Mouse (Mus musculus): ENCODE results near the gene Nckap5l. TPM values are rescaled to one million over a fixed set of nuclear protein-coding genes. Genes with fewer than 3 reads are reported as not detected.

Nckap5l gene
- total and polyA plus RNA-seq, 2 experiments from 2014 or later, result 12.2 to 24.1 TPM

DNA sequence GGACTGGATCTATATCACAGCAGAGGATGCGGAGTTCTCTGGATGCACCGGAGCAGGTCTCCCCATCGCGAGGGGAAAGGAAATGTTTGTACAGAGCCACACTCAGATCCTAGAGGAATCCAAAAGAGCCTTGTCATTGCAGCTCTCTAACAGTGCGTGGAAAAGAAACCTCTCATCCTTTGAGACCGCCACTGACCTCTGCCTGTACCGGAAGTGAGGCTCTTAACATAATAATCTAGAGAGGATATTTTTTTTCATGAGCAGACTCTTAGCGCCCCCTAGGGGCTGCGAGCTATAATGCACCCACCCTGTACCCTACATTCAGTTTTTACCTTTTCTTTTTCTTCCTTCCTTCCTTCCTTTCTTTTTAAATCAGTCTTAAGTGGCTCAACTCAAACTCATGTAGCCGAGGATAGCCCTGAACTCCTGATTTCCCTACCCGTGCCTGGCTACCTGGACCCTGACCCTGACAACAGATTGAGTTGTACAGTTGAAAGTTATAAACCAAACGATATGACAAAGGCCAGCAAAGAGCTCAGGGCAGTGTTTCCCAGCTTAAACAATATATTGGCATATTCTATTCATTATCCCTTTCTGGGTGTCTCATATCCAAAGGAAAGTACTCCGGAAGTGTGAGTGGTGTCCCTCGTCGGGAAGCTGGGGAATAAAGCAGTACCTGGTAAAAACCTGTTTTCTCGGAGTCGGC is 13.6 kb upstream of the Nckap5l start:
- H3K4me1 ChIP-seq (ENCODE audit: insufficient read depth, low read length), result no peaks in the 10 kb centered on the region
- WGBS, result 61% methylated on average over 17 of the region's 17 CpGs
- ATAC-seq (ENCODE audit: low FRiP score) (no peak), DNase-seq (ENCODE audit: low spot score) (peak; percentile 75)
- H3K27me3 ChIP-seq (ENCODE audit: insufficient read depth, low read length), result no peaks in the 10 kb centered on the region
- no peaks in the 10 kb centered on the region for H3K36me3 ChIP-seq (ENCODE audit: insufficient read depth, low read length)
- TF ChIP-seq CTCF (IDR thresholded peaks at IDR 0.05), result peak; percentile 80
- no peak overlapping the region; the same call in 1 of the 2 replicates for H3K4me2 ChIP-seq (ENCODE audit: low read depth, low read length, poor library complexity, severe bottlenecking)
- H3K9me3 ChIP-seq (ENCODE audit: low read length), result no peaks in the 10 kb centered on the region
- H3K27ac ChIP-seq (ENCODE audit: low read depth, low read length), result no peak overlapping the region
- H3K9ac ChIP-seq (replicated peaks; ENCODE audit: low read length, poor library complexity, severe bottlenecking), result no peak overlapping the region
- H3K4me3 ChIP-seq (ENCODE audit: low read depth, low read length), result no peak overlapping the region

DNA sequence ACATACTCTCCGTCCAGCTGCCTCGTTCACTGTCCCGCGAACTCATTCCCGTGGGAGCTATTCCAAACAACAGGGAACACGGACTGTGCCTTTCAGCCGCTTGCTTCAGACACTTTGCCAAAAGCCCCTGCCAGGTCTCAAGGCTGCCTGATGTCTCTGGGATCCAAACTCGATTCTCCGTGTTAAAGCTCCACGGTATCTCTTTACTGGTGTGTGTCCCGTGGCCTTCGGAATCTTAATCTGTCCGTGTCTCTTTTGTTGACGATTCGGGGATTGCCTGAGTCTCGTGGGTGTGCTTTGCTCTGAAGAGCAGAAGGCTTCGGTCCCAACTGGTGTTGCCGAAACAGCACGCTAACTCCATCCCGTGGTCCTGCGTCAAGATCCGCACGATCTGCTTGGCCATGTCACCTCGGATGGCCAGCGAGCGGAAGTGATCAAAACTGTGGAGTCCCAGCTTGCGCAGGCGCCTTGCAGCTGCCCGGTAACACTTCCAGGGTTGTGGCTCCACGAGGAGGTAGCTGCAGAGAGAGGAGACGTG is 12.7 kb upstream of the Nckap5l start:
- DNase-seq (ENCODE audit: low spot score), result no peak
- H3K4me1 ChIP-seq (ENCODE audit: insufficient read depth, low read length), result no peaks in the 10 kb centered on the region
- H3K4me3 ChIP-seq (ENCODE audit: low read depth, low read length), result no peak overlapping the region
- H3K27me3 ChIP-seq (ENCODE audit: insufficient read depth, low read length), result no peaks in the 10 kb centered on the region
- TF ChIP-seq CTCF (IDR thresholded peaks at IDR 0.05), result no peak
- H3K4me2 ChIP-seq (ENCODE audit: low read depth, low read length, poor library complexity, severe bottlenecking), result no peak overlapping the region
- no peak for ATAC-seq (ENCODE audit: low FRiP score)
- 88% methylated on average over 31 of the region's 31 CpGs for WGBS
- H3K9me3 ChIP-seq (ENCODE audit: low read length), result no peaks in the 10 kb centered on the region
- no peak overlapping the region for H3K9ac ChIP-seq (replicated peaks; ENCODE audit: low read length, poor library complexity, severe bottlenecking)
- no peaks in the 10 kb centered on the region for H3K36me3 ChIP-seq (ENCODE audit: insufficient read depth, low read length)
- H3K27ac ChIP-seq (ENCODE audit: low read depth, low read length), result no peak overlapping the region

DNA sequence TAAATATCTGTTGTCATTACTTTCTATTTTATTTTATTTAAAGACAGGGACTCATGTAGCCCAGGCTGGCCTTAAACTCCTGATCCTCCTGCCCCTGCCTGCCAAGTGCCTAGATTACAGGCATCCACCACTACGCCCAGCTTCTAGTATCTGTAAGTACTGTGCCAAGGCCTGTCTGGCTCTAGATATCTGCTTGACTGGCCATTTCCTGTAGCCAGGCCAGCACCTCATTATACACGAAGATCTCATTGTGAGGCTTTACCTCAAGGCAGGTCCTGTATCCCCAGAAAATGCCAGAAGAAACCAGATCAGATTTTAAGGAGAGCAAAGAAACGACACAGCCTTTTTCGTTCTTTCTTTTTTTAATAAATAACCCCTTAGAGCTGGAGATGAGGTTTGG is 12.2 kb upstream of the Nckap5l start:
- Histone ChIP-seq H3K27ac (ENCODE audit: low read depth, low read length) (no peak overlapping the region), H3K9ac (replicated peaks; ENCODE audit: low read length, poor library complexity, severe bottlenecking) (no peak overlapping the region), H3K27me3 (ENCODE audit: insufficient read depth, low read length) (no peaks in the 10 kb centered on the region), H3K36me3 (ENCODE audit: insufficient read depth, low read length) (no peaks in the 10 kb centered on the region), H3K4me2 (ENCODE audit: low read depth, low read length, poor library complexity, severe bottlenecking) (no peak overlapping the region), H3K4me1 (ENCODE audit: insufficient read depth, low read length) (no peaks in the 10 kb centered on the region), H3K9me3 (ENCODE audit: low read length) (no peaks in the 10 kb centered on the region), H3K4me3 (ENCODE audit: low read depth, low read length) (no peak overlapping the region)
- DNase-seq (ENCODE audit: low spot score) (no peak), ATAC-seq (ENCODE audit: low FRiP score) (no peak)
- no peak for TF ChIP-seq CTCF (IDR thresholded peaks at IDR 0.05)
- 92% methylated on average over 4 of the region's 4 CpGs for WGBS

DNA sequence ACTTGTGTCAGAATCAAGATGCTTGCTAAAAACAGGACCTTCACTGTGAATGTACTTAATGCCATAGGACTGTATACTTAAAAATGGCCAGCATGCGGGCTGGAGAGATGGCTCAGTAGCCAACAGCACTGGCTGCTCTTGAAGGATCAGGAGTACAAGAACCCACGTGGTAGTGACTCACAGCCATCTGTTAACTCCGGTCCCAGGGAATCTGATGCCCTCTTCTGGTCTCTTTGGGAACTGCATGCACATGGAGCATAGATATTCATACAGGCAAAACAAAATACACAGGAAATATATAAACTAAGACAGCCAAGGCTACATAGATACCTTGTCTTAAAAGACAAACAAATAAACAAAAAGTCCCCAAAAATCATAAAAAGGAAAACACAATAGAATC is 11.5 kb upstream of the Nckap5l start:
- ATAC-seq (ENCODE audit: low FRiP score) (no peak), DNase-seq (ENCODE audit: low spot score) (peak; percentile 87)
- TF ChIP-seq CTCF (IDR thresholded peaks at IDR 0.05), result peak; percentile 90
- no peaks in the 10 kb centered on the region for H3K27me3 ChIP-seq (ENCODE audit: insufficient read depth, low read length)
- no peak overlapping the region for H3K4me2 ChIP-seq (ENCODE audit: low read depth, low read length, poor library complexity, severe bottlenecking)
- no peaks in the 10 kb centered on the region for H3K4me1 ChIP-seq (ENCODE audit: insufficient read depth, low read length)
- H3K27ac ChIP-seq (ENCODE audit: low read depth, low read length), result no peak overlapping the region
- H3K9me3 ChIP-seq (ENCODE audit: low read length), result no peaks in the 10 kb centered on the region
- H3K36me3 ChIP-seq (ENCODE audit: insufficient read depth, low read length), result no peaks in the 10 kb centered on the region
- no peak overlapping the region for H3K4me3 ChIP-seq (ENCODE audit: low read depth, low read length)
- H3K9ac ChIP-seq (replicated peaks; ENCODE audit: low read length, poor library complexity, severe bottlenecking), result no peak overlapping the region
- WGBS, result 35% methylated on average over 3 of the region's 3 CpGs

DNA sequence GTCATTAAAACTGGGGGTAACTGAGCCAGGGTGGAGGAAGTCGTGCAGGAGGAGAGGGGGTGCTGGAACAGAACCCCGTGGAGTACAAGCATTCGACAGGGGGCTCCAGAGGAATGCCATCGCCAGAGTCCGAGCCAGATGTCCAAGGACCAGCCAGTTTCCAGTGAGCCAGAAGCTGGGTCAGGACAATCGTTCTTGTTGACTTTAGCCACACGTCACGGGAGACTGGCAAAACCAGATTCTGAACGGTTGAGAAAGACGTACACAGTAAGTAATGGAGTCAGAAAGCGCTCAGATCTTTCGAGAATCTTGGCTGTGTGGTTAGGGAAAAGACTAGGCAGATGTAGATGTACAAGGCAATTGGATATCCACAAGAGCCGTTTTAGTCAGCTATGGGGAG is 5.6 kb upstream of the Nckap5l start:
- H3K27me3 ChIP-seq (ENCODE audit: insufficient read depth, low read length), result no peaks in the 10 kb centered on the region
- TF ChIP-seq CTCF (IDR thresholded peaks at IDR 0.05), result no peak
- H3K9ac ChIP-seq (replicated peaks; ENCODE audit: low read length, poor library complexity, severe bottlenecking), result no peak overlapping the region
- H3K4me3 ChIP-seq (ENCODE audit: low read depth, low read length), result no peak overlapping the region
- H3K36me3 ChIP-seq (ENCODE audit: insufficient read depth, low read length), result no peaks in the 10 kb centered on the region
- no peak for DNase-seq (ENCODE audit: low spot score)
- no peak for ATAC-seq (ENCODE audit: low FRiP score)
- no peak overlapping the region for H3K27ac ChIP-seq (ENCODE audit: low read depth, low read length)
- 70% methylated on average over 13 of the region's 13 CpGs for WGBS
- H3K4me2 ChIP-seq (ENCODE audit: low read depth, low read length, poor library complexity, severe bottlenecking), result no peak overlapping the region
- H3K9me3 ChIP-seq (ENCODE audit: low read length), result no peaks in the 10 kb centered on the region
- H3K4me1 ChIP-seq (ENCODE audit: insufficient read depth, low read length), result no peaks in the 10 kb centered on the region

DNA sequence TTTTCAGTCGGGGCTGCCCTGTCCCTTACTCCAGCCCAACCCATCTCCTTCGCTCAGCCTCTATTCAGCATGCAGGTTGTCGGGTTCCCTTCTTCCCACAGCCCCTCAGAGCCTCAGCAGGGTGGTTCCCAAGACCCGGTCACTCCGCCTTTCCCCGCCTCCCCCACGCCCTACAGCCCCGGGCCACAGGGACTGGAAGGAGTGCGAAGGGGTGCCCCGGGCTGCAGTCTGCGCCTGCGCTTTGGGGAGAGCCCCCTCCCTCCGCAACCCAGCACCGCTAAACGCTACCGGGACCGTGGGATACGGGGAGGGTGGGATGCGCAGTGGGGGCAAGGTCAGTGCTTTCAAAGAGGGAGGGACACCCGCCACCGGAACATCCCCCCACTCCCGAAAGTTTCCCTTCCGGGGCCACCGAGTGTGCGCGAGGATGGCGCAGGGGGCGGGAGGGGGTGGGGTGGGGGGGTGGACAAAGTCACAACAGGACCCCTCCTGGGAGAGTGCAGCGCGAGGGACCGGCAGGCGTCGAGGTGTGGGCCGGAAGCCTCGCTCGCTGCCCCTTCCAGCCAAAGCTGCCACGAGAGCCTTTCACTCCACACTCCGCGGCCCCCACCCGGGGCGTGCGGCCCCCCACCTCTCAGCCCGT is 464 bp downstream of the Nckap5l start:
- under 1% methylated on average over 33 of the region's 43 CpGs for WGBS
- TF ChIP-seq CTCF (IDR thresholded peaks at IDR 0.05), result no peak

More for the DNA sequence above, 464 bp downstream of the Nckap5l start:
- Histone ChIP-seq H3K4me2 (ENCODE audit: low read depth, low read length, poor library complexity, severe bottlenecking) (peak overlapping the region; percentile 83), H3K9ac (replicated peaks; ENCODE audit: low read length, poor library complexity, severe bottlenecking) (peak overlapping the region; percentile 65), H3K27ac (ENCODE audit: low read depth, low read length) (peak overlapping the region; percentile 86), H3K27me3 (ENCODE audit: insufficient read depth, low read length) (no peaks in the 10 kb centered on the region), H3K9me3 (ENCODE audit: low read length) (no peaks in the 10 kb centered on the region), H3K36me3 (ENCODE audit: insufficient read depth, low read length) (no peaks in the 10 kb centered on the region), H3K4me3 (ENCODE audit: low read depth, low read length) (peak overlapping the region; percentile 79), H3K4me1 (ENCODE audit: insufficient read depth, low read length) (peaks cover 12% of the 10 kb centered on the region)
- peak; percentile 77 for ATAC-seq (ENCODE audit: low FRiP score)
- peak; percentile 66 for DNase-seq (ENCODE audit: low spot score)
